Mouse (Mus musculus) neutrophil, adult 65 days (primary cell): ENCODE results near the gene Nenf. TPM values are rescaled to one million over a fixed set of nuclear protein-coding genes. Genes with fewer than 3 reads are reported as not detected.

ENCODE experiments used
- total RNA-seq: library from RNA; stranded (reverse); gene quantifications from 2 replicates; pipeline ENCODE4 v1.2.4, GENCODE M21; 2023

Nenf gene
- 3.8 and 4.5 TPM in 2 replicates for total RNA-seq

DNA sequence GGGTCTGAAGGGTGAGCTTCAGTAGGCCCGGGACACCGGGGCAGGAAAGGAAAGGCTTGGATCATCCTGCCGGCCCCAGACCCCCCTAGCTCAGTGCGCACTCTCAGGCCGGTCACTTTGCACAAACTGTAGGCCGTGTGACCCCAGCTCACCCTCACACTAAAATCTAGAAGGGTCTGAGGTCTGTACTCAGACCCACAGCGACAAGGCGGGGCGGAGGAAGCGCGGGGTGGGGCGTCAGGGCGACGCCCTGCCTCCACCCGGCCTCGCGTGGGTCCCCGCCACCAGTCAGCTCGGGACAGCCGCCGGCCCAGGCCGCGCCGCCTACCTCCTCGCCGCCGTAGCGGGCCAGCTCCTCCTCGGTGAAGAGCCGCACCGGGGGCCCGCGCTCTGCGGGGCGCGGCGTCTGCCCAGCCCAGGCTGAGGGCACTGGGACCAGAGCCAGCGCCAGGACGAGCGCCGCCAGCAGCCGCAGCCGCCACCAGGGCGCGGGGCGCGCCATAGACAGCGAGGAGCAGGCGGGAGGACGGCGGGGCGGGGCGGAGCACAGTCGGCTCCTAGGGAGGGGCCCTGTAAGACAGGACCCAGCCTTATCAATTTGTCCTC lies at the start of gene Nenf:
Gene Nenf, minus strand, starts transcription at position 604 of the 606 bp plus-strand sequence.

DNA sequence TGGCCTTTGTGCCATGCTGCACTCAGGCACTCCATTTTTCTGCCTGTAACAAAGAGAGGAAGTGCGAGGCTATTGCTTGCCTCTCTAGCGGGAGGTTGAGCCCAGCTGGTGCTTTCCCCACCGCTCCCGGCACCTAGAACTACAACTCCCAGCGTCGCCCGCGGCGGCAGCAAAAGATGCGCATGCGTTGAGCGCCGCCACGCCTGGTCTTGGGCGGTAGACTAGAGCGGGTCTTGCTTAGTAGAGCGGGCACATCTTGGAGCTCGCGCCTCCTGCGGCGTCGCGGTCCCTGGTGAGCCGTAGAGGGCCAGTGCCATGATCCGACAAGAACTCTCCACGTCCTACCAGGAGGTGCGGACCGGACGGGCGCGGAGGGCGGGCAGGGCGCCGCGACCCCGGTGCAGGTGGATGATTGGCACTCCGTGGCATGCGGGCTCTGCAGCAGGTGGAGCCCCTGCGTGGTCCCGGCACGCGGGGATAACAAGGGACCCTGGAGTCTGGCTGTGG lies 7.8 kb upstream of the Nenf start, which contains the start of gene Tmem206:
Gene Tmem206, plus strand, starts transcription at position 187 of the 507 bp plus-strand sequence.

Other genes starting within 250 kb of the Nenf start
- gene Batf3, start 220.3 kb downstream of the Nenf start, total RNA-seq: 1.8 and 2.1 TPM in 2 replicates
- 1.0 and 1.8 TPM in 2 replicates for gene Fam71a, start 153.4 kb downstream of the Nenf start, total RNA-seq
- gene Atf3, start 100.2 kb downstream of the Nenf start, total RNA-seq: 297 and 422 TPM in 2 replicates
- 2.9 and 3.3 TPM in 2 replicates for gene Tmem206, start 7.7 kb upstream of the Nenf start, total RNA-seq
- gene Ppp2r5a, start 85.1 kb upstream of the Nenf start, total RNA-seq: 356 and 369 TPM in 2 replicates